Mouse (Mus musculus): ENCODE results near the gene Adat3.

DNA sequence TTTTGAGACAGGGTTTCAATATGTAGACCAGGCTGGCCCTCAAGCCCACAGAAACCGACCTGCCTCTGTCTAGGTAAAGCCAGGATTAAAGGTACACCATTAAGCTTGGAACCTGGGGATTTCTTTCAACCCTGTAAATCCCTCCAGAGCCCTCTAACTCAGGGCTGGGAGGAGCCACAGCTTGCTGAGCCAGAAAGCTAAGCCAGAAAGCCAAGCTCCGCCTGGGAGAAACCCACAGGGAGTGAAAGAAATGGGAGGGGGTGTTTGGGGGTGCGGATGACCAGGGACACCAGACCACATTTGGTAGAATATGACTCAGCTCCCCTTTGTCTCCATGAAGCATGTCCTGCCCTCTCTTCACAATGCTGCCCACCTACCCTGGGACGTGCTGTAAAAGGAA lies 6.4 kb upstream of the Adat3 start:
- no peak for TF ChIP-seq CTCF (IDR thresholded peaks at IDR 0.05; ENCODE audit: low read depth)
- no peak for TF ChIP-seq EP300 (IDR thresholded peaks at IDR 0.05; ENCODE audit: low read depth)

Measured in liver, postnatal 0 days (tissue).